Mouse (Mus musculus): ENCODE results near the gene Gm43738. TPM values are rescaled to one million over a fixed set of nuclear protein-coding genes. Genes with fewer than 3 reads are reported as not detected.

Gm43738 gene
- polyA plus RNA-seq, 2 experiments: 0.02 to 0.04 TPM

DNA sequence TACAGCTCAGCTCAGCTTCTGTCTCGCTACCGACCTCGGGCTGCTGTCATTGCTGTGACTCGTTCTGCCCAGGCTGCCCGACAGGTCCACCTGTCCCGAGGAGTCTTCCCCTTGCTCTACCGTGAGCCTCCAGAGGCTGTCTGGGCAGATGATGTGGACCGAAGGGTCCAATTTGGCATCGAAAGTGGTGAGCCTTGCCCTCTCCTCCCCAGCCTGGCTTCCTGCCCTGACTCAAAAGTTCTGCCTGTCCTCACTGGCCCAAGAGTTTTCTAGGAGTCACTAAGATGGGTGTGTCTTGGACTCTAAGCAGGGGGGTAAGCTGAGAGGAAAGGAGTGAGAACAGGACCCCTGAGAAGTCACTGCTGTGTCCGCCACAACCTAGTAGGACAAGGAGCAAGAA lies 43.9 kb upstream of the Gm43738 start:
- 77% methylated on average over 10 of the region's 10 CpGs for WGBS (ENCODE audit: insufficient replicate concordance)
- no peak overlapping the region for H3K4me3 ChIP-seq (ENCODE audit: insufficient read depth in 1 of 2, low read depth in 2 of 2, low read length in 2 of 2)
- H3K9me3 ChIP-seq (ENCODE audit: control insufficient read depth, low read length): no peaks in the 10 kb centered on the region
- peaks cover 68% of the 10 kb centered on the region for H3K36me3 ChIP-seq (replicated peaks; ENCODE audit: control insufficient read depth, insufficient read depth, low read depth)
- no peak overlapping the region for H3K27ac ChIP-seq
- TF ChIP-seq CTCF (IDR thresholded peaks at IDR 0.05; ENCODE audit: low read depth): no peak
- no peak for TF ChIP-seq EP300 (IDR thresholded peaks at IDR 0.05; ENCODE audit: low read depth)
- H3K27me3 ChIP-seq (ENCODE audit: control insufficient read depth, insufficient read depth, low read length): no peaks in the 10 kb centered on the region; the same call in 1 of the 2 replicates
- DNase-seq (ENCODE audit: low read depth in 3 of 3, low spot score in 3 of 3): no peak
- H3K9ac ChIP-seq (replicated peaks): no peak overlapping the region
- ATAC-seq (ENCODE audit: insufficient read depth): no peak
- H3K4me1 ChIP-seq (replicated peaks; ENCODE audit: control insufficient read depth in 2 of 2, insufficient read depth in 2 of 2, low read length in 1 of 2): peaks cover 14 to 15% of the 10 kb centered on the region in 2 experiments
- no peak overlapping the region for H3K4me2 ChIP-seq (ENCODE audit: low read depth)

DNA sequence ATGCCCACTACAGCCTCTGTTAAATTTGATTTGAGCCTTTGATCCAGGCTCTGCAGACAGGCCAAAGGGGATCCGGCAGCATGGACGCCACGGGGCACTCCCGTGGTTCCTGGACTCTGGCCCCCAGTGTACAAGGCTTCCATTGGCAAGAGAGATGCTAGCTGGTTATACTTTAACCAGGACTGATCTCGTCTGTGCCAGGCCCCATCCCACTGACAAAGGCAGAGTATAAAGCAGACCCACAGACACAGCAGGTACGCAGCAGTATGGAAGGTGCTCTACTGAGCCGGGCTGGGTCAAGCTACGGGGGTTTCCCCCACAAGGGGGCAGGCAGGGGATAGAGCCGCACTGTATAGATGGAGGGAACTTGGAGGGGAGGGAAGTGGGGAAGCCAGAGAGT lies 35.5 kb upstream of the Gm43738 start:
- peak overlapping the region; percentile 82 for H3K9ac ChIP-seq (replicated peaks)
- H3K27ac ChIP-seq: peak overlapping the region; percentile 87
- no peaks in the 10 kb centered on the region for H3K9me3 ChIP-seq (ENCODE audit: control insufficient read depth, low read length)
- WGBS (ENCODE audit: insufficient replicate concordance): 5% methylated on average over 9 of the region's 9 CpGs
- H3K4me2 ChIP-seq (ENCODE audit: low read depth): peak overlapping the region; percentile 88
- peaks cover 42 to 54% of the 10 kb centered on the region in 2 experiments for H3K4me1 ChIP-seq (replicated peaks; ENCODE audit: control insufficient read depth in 2 of 2, insufficient read depth in 2 of 2, low read length in 1 of 2)
- TF ChIP-seq CTCF (IDR thresholded peaks at IDR 0.05; ENCODE audit: low read depth) (peak; percentile 80), EP300 (IDR thresholded peaks at IDR 0.05; ENCODE audit: low read depth) (no peak)
- ATAC-seq (ENCODE audit: insufficient read depth): peak; percentile 42
- H3K36me3 ChIP-seq (replicated peaks; ENCODE audit: control insufficient read depth, insufficient read depth, low read depth): peaks cover 39% of the 10 kb centered on the region
- H3K4me3 ChIP-seq (ENCODE audit: insufficient read depth in 1 of 2, low read depth in 2 of 2, low read length in 2 of 2): peak overlapping the region; percentile 87
- no peaks in the 10 kb centered on the region for H3K27me3 ChIP-seq (ENCODE audit: control insufficient read depth, insufficient read depth, low read length)
- peak in 2 of 3 experiments; percentile 52 to 59 for DNase-seq (ENCODE audit: low read depth in 3 of 3, low spot score in 3 of 3)

DNA sequence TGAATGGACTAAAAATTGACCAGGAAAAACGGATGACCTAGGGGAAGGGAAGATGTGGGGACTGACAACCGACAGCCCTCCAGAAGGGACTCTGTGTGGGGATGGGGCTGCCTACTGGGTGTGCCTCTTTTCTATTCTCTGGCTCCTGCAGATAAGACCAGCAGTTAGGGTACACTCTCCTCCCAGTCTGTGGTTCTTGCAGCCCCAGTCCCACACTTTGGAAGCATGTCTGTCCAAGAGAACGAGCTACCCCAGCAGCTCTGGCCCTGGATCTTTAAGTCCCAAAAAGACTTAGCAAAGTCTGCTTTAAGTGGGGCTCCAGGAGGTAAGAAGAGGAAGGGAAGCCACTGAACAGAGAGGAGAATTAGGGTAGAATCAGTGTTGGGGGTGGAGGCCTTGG lies 35.1 kb upstream of the Gm43738 start, which contains the start of gene Pklr:
Gene Pklr (plus strand): TSS at position 185 of the 400 bp plus-strand sequence.
- Histone ChIP-seq H3K9ac (replicated peaks) (peak within 1 kb of the TSS; percentile 82), H3K36me3 (replicated peaks; ENCODE audit: control insufficient read depth, insufficient read depth, low read depth) (peaks cover 35% of the 10 kb centered on the region), H3K27me3 (ENCODE audit: control insufficient read depth, insufficient read depth, low read length) (no peaks in the 10 kb centered on the region), H3K4me3 (ENCODE audit: insufficient read depth in 1 of 2, low read depth in 2 of 2, low read length in 2 of 2) (peak within 1 kb of the TSS; percentile 87), H3K4me2 (ENCODE audit: low read depth) (peak within 1 kb of the TSS; percentile 88), H3K27ac (peak within 1 kb of the TSS; percentile 87), H3K9me3 (ENCODE audit: control insufficient read depth, low read length) (no peaks in the 10 kb centered on the region), H3K4me1 (replicated peaks; ENCODE audit: control insufficient read depth in 2 of 2, insufficient read depth in 2 of 2, low read length in 1 of 2) (peaks cover 42 to 54% of the 10 kb centered on the region in 2 experiments)
- TF ChIP-seq CTCF (IDR thresholded peaks at IDR 0.05; ENCODE audit: low read depth) (no peak), EP300 (IDR thresholded peaks at IDR 0.05; ENCODE audit: low read depth) (peak; percentile 76)
- DNase-seq (ENCODE audit: low read depth in 3 of 3, low spot score in 3 of 3) (peak; percentile 58 to 64 (median 63)), ATAC-seq (ENCODE audit: insufficient read depth) (peak; percentile 58)
- 6% methylated on average over 3 of the region's 3 CpGs for WGBS (ENCODE audit: insufficient replicate concordance)

DNA sequence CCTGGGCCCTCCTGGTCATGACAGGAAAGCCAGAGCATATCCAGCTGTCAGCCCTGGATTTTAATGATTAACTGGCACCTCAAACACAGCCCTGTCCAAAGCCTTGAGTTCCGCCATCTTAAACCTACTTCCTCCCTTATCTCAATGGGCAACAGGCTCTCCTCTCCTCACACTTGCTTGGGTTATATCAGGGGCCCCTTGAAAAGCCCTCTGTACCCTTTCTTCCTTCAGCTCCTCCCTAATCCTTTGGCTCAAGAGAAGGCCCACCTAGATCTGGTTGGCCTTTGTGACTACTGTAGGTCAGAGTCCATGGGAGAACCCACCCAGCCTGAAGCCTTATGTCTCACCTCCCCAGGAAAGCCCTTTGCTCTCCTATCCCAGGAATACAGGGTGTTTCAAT lies 32.9 kb upstream of the Gm43738 start:
- Histone ChIP-seq H3K4me1 (replicated peaks; ENCODE audit: control insufficient read depth in 2 of 2, insufficient read depth in 2 of 2, low read length in 1 of 2) (peaks cover 43 to 52% of the 10 kb centered on the region in 2 experiments), H3K27me3 (ENCODE audit: control insufficient read depth, insufficient read depth, low read length) (no peaks in the 10 kb centered on the region), H3K36me3 (replicated peaks; ENCODE audit: control insufficient read depth, insufficient read depth, low read depth) (peaks cover 14% of the 10 kb centered on the region), H3K9ac (replicated peaks) (peak overlapping the region; percentile 64), H3K4me3 (ENCODE audit: insufficient read depth in 1 of 2, low read depth in 2 of 2, low read length in 2 of 2) (peak overlapping the region; percentile 3 to 14; a peak in 1 of 4 replicates), H3K9me3 (ENCODE audit: control insufficient read depth, low read length) (no peaks in the 10 kb centered on the region), H3K4me2 (ENCODE audit: low read depth) (peak overlapping the region; percentile 68), H3K27ac (peak overlapping the region; percentile 87)
- 23% methylated on average over 1 of the region's 1 CpGs for WGBS (ENCODE audit: insufficient replicate concordance)
- no peak for DNase-seq (ENCODE audit: low read depth in 3 of 3, low spot score in 3 of 3)
- TF ChIP-seq EP300 (IDR thresholded peaks at IDR 0.05; ENCODE audit: low read depth): peak; percentile 47
- TF ChIP-seq CTCF (IDR thresholded peaks at IDR 0.05; ENCODE audit: low read depth): no peak
- peak; percentile 4; the same call in 1 of the 2 replicates for ATAC-seq (ENCODE audit: insufficient read depth)

DNA sequence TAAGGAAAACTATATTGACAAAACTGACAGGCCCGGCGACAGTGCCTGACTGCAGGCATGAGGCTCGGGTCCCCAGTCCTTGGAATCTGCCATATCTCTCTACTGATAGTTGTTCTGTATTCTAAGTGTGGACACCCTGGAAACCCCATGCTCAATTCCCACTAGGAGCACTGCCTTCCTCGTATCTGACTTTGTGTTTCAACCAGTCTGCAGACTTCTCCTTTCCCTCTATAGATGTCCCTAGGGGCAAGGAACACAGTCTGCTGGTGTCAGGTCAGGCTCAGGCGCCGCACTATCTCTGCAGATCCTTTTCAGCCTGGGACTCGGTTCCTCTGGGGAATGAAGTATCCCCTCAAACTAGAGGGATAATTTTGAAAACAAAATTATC lies 32.2 kb upstream of the Gm43738 start:
- ATAC-seq (ENCODE audit: insufficient read depth) (no peak), DNase-seq (ENCODE audit: low read depth in 3 of 3, low spot score in 3 of 3) (no peak)
- peak overlapping the region; percentile 48 to 57; a peak in 3 of 4 replicates for H3K4me3 ChIP-seq (ENCODE audit: insufficient read depth in 1 of 2, low read depth in 2 of 2, low read length in 2 of 2)
- no peaks in the 10 kb centered on the region for H3K9me3 ChIP-seq (ENCODE audit: control insufficient read depth, low read length)
- TF ChIP-seq EP300 (IDR thresholded peaks at IDR 0.05; ENCODE audit: low read depth): no peak
- TF ChIP-seq CTCF (IDR thresholded peaks at IDR 0.05; ENCODE audit: low read depth): no peak
- 26% methylated on average over 7 of the region's 7 CpGs for WGBS (ENCODE audit: insufficient replicate concordance)
- peaks cover 47 to 54% of the 10 kb centered on the region in 2 experiments for H3K4me1 ChIP-seq (replicated peaks; ENCODE audit: control insufficient read depth in 2 of 2, insufficient read depth in 2 of 2, low read length in 1 of 2)
- peak overlapping the region; percentile 68 for H3K4me2 ChIP-seq (ENCODE audit: low read depth)
- H3K27me3 ChIP-seq (ENCODE audit: control insufficient read depth, insufficient read depth, low read length): no peaks in the 10 kb centered on the region
- peak overlapping the region; percentile 87 for H3K27ac ChIP-seq
- H3K36me3 ChIP-seq (replicated peaks; ENCODE audit: control insufficient read depth, insufficient read depth, low read depth): peaks cover 9% of the 10 kb centered on the region
- H3K9ac ChIP-seq (replicated peaks): peak overlapping the region; percentile 64
